10 mouse cellular contexts compared by ENCODE assay signal in the genomic region with DNA sequence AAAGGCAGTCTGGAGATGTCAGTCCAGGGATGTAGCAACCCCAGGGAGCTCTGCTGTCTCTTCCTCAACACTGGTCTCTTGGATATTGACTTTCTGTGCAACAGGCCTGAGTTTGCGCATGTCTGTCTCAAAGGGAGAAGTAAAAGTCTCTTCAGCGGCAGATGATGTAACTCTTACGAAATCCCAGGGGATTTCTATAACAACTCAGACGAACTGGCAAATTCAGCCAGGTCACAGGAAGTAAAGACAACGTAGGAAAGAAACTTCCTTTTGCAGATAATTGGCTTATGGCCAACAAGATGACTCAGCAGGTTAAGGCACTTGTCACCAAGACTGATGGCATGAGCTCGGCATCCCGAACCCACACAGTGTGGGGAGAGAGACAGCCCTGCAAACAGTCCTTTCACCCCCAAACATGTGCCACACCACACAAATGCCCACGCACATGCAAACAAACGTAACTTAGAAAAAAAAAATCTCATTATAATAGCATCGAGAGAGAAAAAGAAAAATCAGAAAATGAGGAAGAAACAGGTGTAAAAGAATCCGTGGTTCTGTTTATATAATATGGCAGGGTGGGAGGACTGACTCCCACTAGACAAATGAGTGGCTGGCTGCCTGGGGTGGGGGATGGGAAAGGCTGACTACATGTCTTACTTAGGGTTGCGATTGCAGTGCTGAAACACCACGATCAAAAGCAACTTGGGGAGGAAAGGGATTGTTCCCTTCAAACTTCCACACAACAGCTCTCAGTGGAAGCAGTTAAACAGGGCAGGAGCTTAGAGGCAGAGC. TPM values are rescaled to one million over a fixed set of nuclear protein-coding genes. Genes with fewer than 3 reads are reported as not detected.
DNase-seq lines count a peak whose midpoint lies in the region; ATAC-seq and TF ChIP-seq lines count a peak whose summit lies in the region.
"Had no signal": no experiment of that assay in that cellular context is flagged by ENCODE, and none has a peak within 500 bp of the region (broad histone marks: within the 10 kb centered on the region; RNA-seq: fewer than 3 reads in every experiment).

No protein-coding gene starts in this region.

- no peaks in the 10 kb centered on the region for H3K9me3 ChIP-seq in limb, embryonic 14.5 days (ENCODE audit: control insufficient read depth, low read length)
- H3K9me3 ChIP-seq in limb, embryonic 10.5 days (replicated peaks) = no peaks in the 10 kb centered on the region
- no peaks in the 10 kb centered on the region for H3K9me3 ChIP-seq in intestine, postnatal 0 days (ENCODE audit: control insufficient read depth)
- H3K9me3 ChIP-seq: embryonic facial prominence, embryonic 12.5 days; limb, embryonic 15.5 days had no signal

- H3K36me3 ChIP-seq in limb, embryonic 14.5 days (ENCODE audit: control insufficient read depth, insufficient read depth, low read length) = no peaks in the 10 kb centered on the region
- no peaks in the 10 kb centered on the region for H3K36me3 ChIP-seq in limb, embryonic 10.5 days
- H3K36me3 ChIP-seq in intestine, postnatal 0 days (ENCODE audit: control insufficient read depth, insufficient read depth) = no peaks in the 10 kb centered on the region
- no peaks in the 10 kb centered on the region for H3K36me3 ChIP-seq in small intestine, adult 2 months (ENCODE audit: control insufficient read depth, insufficient read depth, low read length)
- H3K36me3 ChIP-seq: embryonic facial prominence, embryonic 12.5 days; limb, embryonic 15.5 days had no signal

- ATAC-seq in limb, embryonic 14.5 days (ENCODE audit: low FRiP score, low read depth) = no peak
- ATAC-seq in intestine, postnatal 0 days = peak; percentile 49

- no peak overlapping the region for H3K27ac ChIP-seq in limb, embryonic 14.5 days (replicated peaks; ENCODE audit: low read depth, low read length)
- H3K27ac ChIP-seq in limb, embryonic 10.5 days = no peak overlapping the region
- peak overlapping the region; percentile 22; the same call in 1 of the 2 replicates for H3K27ac ChIP-seq in intestine, postnatal 0 days (ENCODE audit: low read depth, low read length)
- H3K27ac ChIP-seq in small intestine, adult 2 months (ENCODE audit: insufficient read depth, low read depth, low read length) = peak overlapping the region; percentile 7
- H3K27ac ChIP-seq: embryonic facial prominence, embryonic 12.5 days; limb, embryonic 15.5 days had no signal

- no peaks in the 10 kb centered on the region for H3K27me3 ChIP-seq in limb, embryonic 14.5 days (ENCODE audit: control insufficient read depth, insufficient read depth, low read length)
- H3K27me3 ChIP-seq in limb, embryonic 10.5 days (ENCODE audit: low read depth, poor library complexity, severe bottlenecking) = peaks cover 9% of the 10 kb centered on the region; the same call in 1 of the 2 replicates
- no peaks in the 10 kb centered on the region for H3K27me3 ChIP-seq in intestine, postnatal 0 days (replicated peaks; ENCODE audit: control insufficient read depth, insufficient read depth, low read length)
- H3K27me3 ChIP-seq in small intestine, adult 2 months (ENCODE audit: control insufficient read depth, insufficient read depth, low read length) = no peaks in the 10 kb centered on the region
- H3K27me3 ChIP-seq: embryonic facial prominence, embryonic 12.5 days; limb, embryonic 15.5 days had no signal

- no peak for TF ChIP-seq POLR2A in limb, embryonic 14.5 days (IDR thresholded peaks at IDR 0.05; ENCODE audit: borderline replicate concordance, extremely low read depth, insufficient read depth, insufficient read length)
- no peak for TF ChIP-seq POLR2A in small intestine, adult 2 months (IDR thresholded peaks at IDR 0.05; ENCODE audit: low read depth, low read length)

- no peak overlapping the region for H3K9ac ChIP-seq in limb, embryonic 14.5 days (ENCODE audit: low read depth, low read length, severe bottlenecking)
- no peak overlapping the region for H3K9ac ChIP-seq in intestine, postnatal 0 days (ENCODE audit: low read depth, low read length)
- H3K9ac ChIP-seq: embryonic facial prominence, embryonic 12.5 days; limb, embryonic 15.5 days had no signal

- 72% methylated on average over 13 of the region's 13 CpGs for WGBS in limb, embryonic 14.5 days
- WGBS in limb, embryonic 10.5 days = 83% methylated on average over 13 of the region's 13 CpGs
- 36% methylated on average over 13 of the region's 13 CpGs for WGBS in intestine, postnatal 0 days
- WGBS in small intestine, adult 2 months = 34% methylated on average over 13 of the region's 13 CpGs

- no peaks in the 10 kb centered on the region for H3K4me1 ChIP-seq in limb, embryonic 14.5 days (ENCODE audit: control insufficient read depth, insufficient read depth, low read length)
- H3K4me1 ChIP-seq in limb, embryonic 10.5 days = 0 out of 2 replicates have a peak, but pooled peaks cover 6% of the 10 kb centered on the region
- peaks cover 10% of the 10 kb centered on the region for H3K4me1 ChIP-seq in intestine, postnatal 0 days (replicated peaks; ENCODE audit: control insufficient read depth, insufficient read depth, low read length)
- H3K4me1 ChIP-seq in small intestine, adult 2 months (ENCODE audit: control insufficient read depth, insufficient read depth, insufficient read length, low read length) = peaks cover 31% of the 10 kb centered on the region

- no peak for TF ChIP-seq CTCF in intestine, postnatal 0 days (IDR thresholded peaks at IDR 0.05; ENCODE audit: low read depth)
- TF ChIP-seq CTCF in small intestine, adult 2 months (IDR thresholded peaks at IDR 0.05; ENCODE audit: extremely low read depth, insufficient read length, insufficient replicate concordance, low read depth, low read length) = no peak

- no peak overlapping the region for H3K4me3 ChIP-seq in limb, embryonic 14.5 days (replicated peaks; ENCODE audit: low read length)
- no peak overlapping the region for H3K4me3 ChIP-seq in limb, embryonic 10.5 days
- H3K4me3 ChIP-seq in intestine, postnatal 0 days (ENCODE audit: low read depth, low read length) = no peak overlapping the region
- H3K4me3 ChIP-seq in small intestine, adult 2 months (ENCODE audit: low read depth, low read length) = no peak overlapping the region
- H3K4me3 ChIP-seq: embryonic facial prominence, embryonic 12.5 days; limb, embryonic 15.5 days had no signal

- DNase-seq in limb, embryonic 14.5 days (ENCODE audit: low spot score) = peak; percentile 21
- DNase-seq in limb, embryonic 10.5 days (ENCODE audit: low spot score) = no peak
- DNase-seq in R1 (ENCODE audit: low read depth, low spot score) = peak; percentile 68
- no peak for DNase-seq in thymus, postnatal 0 days (ENCODE audit: low spot score)
- no peak for DNase-seq in layer of hippocampus, adult 8-10 months (ENCODE audit: low spot score in 2 of 2)
- no peak for DNase-seq in kidney, postnatal 10 days

- no peak overlapping the region for H3K4me2 ChIP-seq in limb, embryonic 14.5 days (replicated peaks; ENCODE audit: low read depth, low read length, severe bottlenecking)
- H3K4me2 ChIP-seq in intestine, postnatal 0 days (replicated peaks; ENCODE audit: low read depth) = no peak overlapping the region
- H3K4me2 ChIP-seq: embryonic facial prominence, embryonic 12.5 days; limb, embryonic 15.5 days had no signal

RNA-seq across cellular contexts. Expression of a gene that starts 6.7 kb away (rescaled TPM):
- polyA plus RNA-seq in limb, embryonic 14.5 days (2012; rRNA removed) = 7.7 and 8.2 TPM in 2 replicates
- polyA plus RNA-seq in limb, embryonic 14.5 days (2014; fragmentation: Nextera tagmentation; extraction: Ambion mirVana) = 10.8 and 11.8 TPM in 2 replicates
- 24.5 and 25.4 TPM in 2 replicates for polyA plus RNA-seq in limb, embryonic 10.5 days (2016; fragmentation: Nextera tagmentation; extraction: Ambion mirVana)
- 8.3 and 8.4 TPM in 2 replicates for polyA plus RNA-seq in intestine, postnatal 0 days (2015; fragmentation: Nextera tagmentation; extraction: Ambion mirVana)
- polyA plus RNA-seq in small intestine, adult 2 months (2012; rRNA removed) = 4.5 and 5.3 TPM in 2 replicates
- polyA plus RNA-seq in thymus, postnatal 0 days (2015; fragmentation: Nextera tagmentation; extraction: Ambion mirVana) = 7.4 and 7.8 TPM in 2 replicates
- total RNA-seq in layer of hippocampus, adult 8-10 months (2022) = 10 to 100 TPM; 29.9 to 33.1 (median 31.0) TPM

RNA-seq across cellular contexts. Expression of a gene that starts 42.9 kb away (rescaled TPM):
- 59.3 and 80.2 TPM in 2 replicates for polyA plus RNA-seq in limb, embryonic 14.5 days (2012; rRNA removed)
- 20.4 and 22.1 TPM in 2 replicates for polyA plus RNA-seq in limb, embryonic 14.5 days (2014; fragmentation: Nextera tagmentation; extraction: Ambion mirVana)
- 50.7 and 52.1 TPM in 2 replicates for polyA plus RNA-seq in limb, embryonic 10.5 days (2016; fragmentation: Nextera tagmentation; extraction: Ambion mirVana)
- polyA plus RNA-seq in intestine, postnatal 0 days (2015; fragmentation: Nextera tagmentation; extraction: Ambion mirVana) = 8.7 and 9.6 TPM in 2 replicates
- 14.5 and 19.7 TPM in 2 replicates for polyA plus RNA-seq in small intestine, adult 2 months (2012; rRNA removed)
- polyA plus RNA-seq in thymus, postnatal 0 days (2015; fragmentation: Nextera tagmentation; extraction: Ambion mirVana) = 11.5 and 11.7 TPM in 2 replicates
- 10 to 100 TPM; 63.5 to 75.6 (median 74.5) TPM for total RNA-seq in layer of hippocampus, adult 8-10 months (2022)

Comparison
In these comparisons a context has a peak if more than half of its experiments do, and no peak if none do; other contexts are left out.
1. DNase-seq: peak in limb, embryonic 14.5 days (single experiment) and R1 (single experiment); none in limb, embryonic 10.5 days (single experiment), thymus, postnatal 0 days (single experiment), layer of hippocampus, adult 8-10 months (0 of 2) and kidney, postnatal 10 days (single experiment).
2. H3K27ac ChIP-seq: peak in intestine, postnatal 0 days (single experiment) and small intestine, adult 2 months (single experiment); none in limb, embryonic 14.5 days (single experiment) and limb, embryonic 10.5 days (single experiment).